Mouse (Mus musculus) Patski (cell line): ENCODE measurements around the gene Prdx6. TPM values are rescaled to one million over a fixed set of nuclear protein-coding genes. Genes with fewer than 3 reads are reported as not detected.

Experiments used
- ATAC-seq: fragments of 100-300 bp; one replicate; pipeline ENCODE4 v1.8.0; 2021
- CTCF ChIA-PET: fragments of 350-600 bp; sonication (Branson Sonifier 250); formaldehyde crosslinking; loops from one replicate; lab custom pipeline; 2022; ENCODE audit warnings: inconsistent platforms; lab: Charles Lee
- POLR2A ChIA-PET: fragments of 350-600 bp; sonication (Branson Sonifier 250); formaldehyde crosslinking; loops from one replicate; lab custom pipeline; 2022; ENCODE audit warnings: antibody characterized with exemption, inconsistent platforms; lab: Charles Lee
- DNase-seq: peaks from one replicate; pipeline ENCODE4 v3.0.0-alpha.2; 2011; ENCODE audit warnings: low read depth, low spot score
- H3K27me3 ChIP-seq: fragments of 371-371 bp; one replicate; pipeline ENCODE4 v1.5.1; 2021
- CTCF ChIP-seq: fragments of 100-300 bp; IDR thresholded peaks from one replicate; pipeline ENCODE4 v1.5.1; 2021
- in situ Hi-C: fragments of 300-500 bp; cut with MboI; formaldehyde crosslinking; loops from 3 replicates; pipeline ENCODE4 v1.11.1; 2018; ENCODE audit warnings: low pct_unique_long_range_greater_than_20kb, mixed read lengths
- polyA plus RNA-seq: library from polyadenylated mRNA; unstranded; gene quantifications from one replicate; pipeline ENCODE4 v1.2.3, GENCODE M21; 2021

The Prdx6 gene
- polyA plus RNA-seq, 1 experiment from 2014 or later = 295 TPM

DNA sequence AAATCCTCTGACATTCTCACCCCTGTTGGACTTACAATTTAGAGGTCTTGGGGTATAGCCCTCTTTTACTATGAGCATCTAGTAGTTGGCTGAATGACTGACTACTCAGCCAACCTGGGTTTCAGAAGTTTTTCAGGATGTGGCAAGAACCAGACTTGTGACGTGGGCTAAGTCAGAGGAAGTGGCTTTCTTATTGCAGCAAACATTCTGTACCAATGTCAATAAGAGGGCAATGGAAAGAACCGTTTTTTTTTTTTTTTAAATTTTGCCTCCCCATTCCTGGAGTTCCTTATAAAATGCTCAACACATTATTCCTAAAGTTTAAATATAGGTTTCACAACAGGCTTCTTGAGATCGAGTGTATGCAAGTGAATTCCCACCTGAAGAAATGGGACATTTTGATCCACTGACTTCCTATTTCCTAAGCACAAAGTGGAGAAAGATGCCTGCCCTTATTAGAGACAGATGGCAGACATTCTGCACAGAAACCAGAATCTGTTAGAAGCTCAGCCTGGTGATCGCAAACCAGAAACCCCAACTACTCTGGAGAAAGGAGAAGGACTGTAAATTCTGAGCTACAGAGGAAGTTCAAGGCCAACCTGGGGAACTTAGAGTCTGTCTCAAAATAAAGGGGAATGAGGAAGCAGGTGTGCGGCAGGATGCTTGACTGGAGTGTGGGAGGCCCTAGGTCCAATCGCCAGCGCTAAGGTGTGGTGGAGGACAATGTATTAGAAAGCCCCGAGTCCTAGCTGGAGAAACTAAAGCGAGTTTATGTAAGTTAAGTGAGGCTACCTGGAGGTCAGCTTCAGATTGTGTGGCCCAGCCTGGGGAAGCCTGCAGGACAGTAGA lies 622 bp upstream of the Prdx6 start:
- CTCF ChIA-PET = interaction anchor here (1.4 kb wide), 1 partner anchor 44 kb away, joined by 3 read pairs; no protein-coding TSS in a partner anchor
- peak; percentile 11 for ATAC-seq
- TF ChIP-seq CTCF = no peak
- no peaks in the 10 kb centered on the region for H3K27me3 ChIP-seq
- POLR2A ChIA-PET = interaction anchor here (0.8 kb wide), 1 partner anchor 32 kb away, joined by 3 read pairs; no protein-coding TSS in a partner anchor
- in situ Hi-C loops = loop anchor here (5.0 kb wide), 1 partner anchor 36 kb away; no protein-coding TSS in a partner anchor
- DNase-seq = no peak

- no peak for TF ChIP-seq CTCF
- POLR2A ChIA-PET = interaction anchor here (0.6 kb wide), 2 partner anchors 134 to 856 kb away, joined by 3 read pairs; no protein-coding TSS in a partner anchor
- DNase-seq = no peak
- CTCF ChIA-PET = no interaction called here
- H3K27me3 ChIP-seq = no peaks in the 10 kb centered on the region
- in situ Hi-C loops = loop anchor here (5.0 kb wide), 1 partner anchor 37 kb away; no protein-coding TSS in a partner anchor
- ATAC-seq = peak; percentile 36
Observed at GRCm38 (mm10) chr1:161250031-161250603, 902 bp downstream of the Prdx6 start.

DNA sequence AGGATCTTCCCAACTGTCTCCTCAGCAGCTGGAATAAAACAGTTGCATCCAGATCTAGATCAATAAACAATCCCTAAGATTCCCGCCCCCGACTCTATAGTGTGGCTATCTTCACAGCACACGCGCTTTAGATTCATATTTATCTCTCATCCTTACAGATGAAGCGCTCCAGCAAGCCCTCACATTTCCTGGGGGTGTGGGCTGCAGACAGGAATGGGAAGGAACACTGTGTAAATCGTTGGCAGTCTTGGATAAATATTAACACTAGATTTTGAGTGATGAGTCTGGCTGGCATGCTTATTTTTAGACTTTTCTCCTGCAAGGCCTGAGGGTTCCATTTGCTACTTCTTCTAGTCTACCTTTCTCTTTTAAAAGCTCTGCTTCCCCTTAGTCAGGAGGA lies 1.6 kb downstream of the Prdx6 start:
- ChIA-PET POLR2A (no interaction called here), CTCF (no interaction called here)
- DNase-seq = no peak
- in situ Hi-C loops = no loop called here
- no peaks in the 10 kb centered on the region for H3K27me3 ChIP-seq
- TF ChIP-seq CTCF = no peak
- no peak for ATAC-seq

- DNase-seq (no peak), ATAC-seq (no peak)
- no peak for TF ChIP-seq CTCF
- CTCF ChIA-PET = no interaction called here
- in situ Hi-C loops = no loop called here
- no peaks in the 10 kb centered on the region for H3K27me3 ChIP-seq
- POLR2A ChIA-PET = no interaction called here
Observed at GRCm38 (mm10) chr1:161248685-161249084, 2.3 kb downstream of the Prdx6 start.

DNA sequence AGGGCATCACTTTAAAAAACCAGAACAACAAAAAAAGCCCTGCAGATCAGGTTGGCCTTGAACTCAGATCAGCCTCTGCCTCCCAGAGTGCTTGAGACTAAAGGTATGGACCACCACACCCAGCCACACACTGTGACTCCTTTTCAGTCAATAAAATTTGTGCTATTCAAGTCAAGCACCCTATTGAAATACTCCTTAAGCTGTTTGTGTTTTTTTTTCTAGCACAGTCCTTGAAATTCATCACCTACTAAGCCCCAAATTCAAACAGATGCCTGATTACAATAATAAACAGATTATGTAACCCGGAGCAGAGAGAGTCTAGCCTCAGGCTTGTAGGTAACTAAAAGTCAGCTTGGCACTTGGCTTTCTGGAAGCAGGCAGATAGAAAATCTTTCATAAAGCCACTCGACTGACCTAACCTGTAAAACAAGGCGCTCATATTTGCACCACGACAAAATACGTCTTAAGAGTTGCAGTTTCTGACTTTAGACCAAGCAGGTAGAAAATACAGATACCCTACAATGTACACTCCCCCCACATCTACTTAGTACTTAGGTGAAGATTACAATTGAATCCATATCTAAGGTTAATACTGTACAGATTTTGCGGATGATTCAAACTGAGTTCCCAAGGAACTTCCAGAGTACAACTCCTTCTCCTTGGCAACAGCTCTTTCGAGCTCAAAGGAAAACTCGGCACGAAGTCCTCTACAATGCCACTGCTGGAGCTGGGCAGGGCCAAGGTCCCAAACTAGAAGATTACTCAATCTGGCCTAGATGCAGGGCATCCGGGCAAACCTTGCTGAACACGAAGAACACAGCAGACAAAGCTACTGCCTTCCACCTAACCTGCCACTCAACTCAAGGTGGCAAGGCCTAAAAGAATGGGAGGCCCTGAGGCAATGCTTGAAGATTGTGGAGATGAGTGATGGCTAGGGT lies 3.1 kb downstream of the Prdx6 start:
- ChIA-PET CTCF (no interaction called here), POLR2A (no interaction called here)
- in situ Hi-C loops = no loop called here
- DNase-seq = no peak
- no peak for ATAC-seq
- TF ChIP-seq CTCF = no peak
- no peaks in the 10 kb centered on the region for H3K27me3 ChIP-seq

- no peak for TF ChIP-seq CTCF
- DNase-seq = no peak
- POLR2A ChIA-PET = no interaction called here
- CTCF ChIA-PET = no interaction called here
- no peaks in the 10 kb centered on the region for H3K27me3 ChIP-seq
- ATAC-seq = no peak
- in situ Hi-C loops = no loop called here
Observed at GRCm38 (mm10) chr1:161247176-161247575, 3.8 kb downstream of the Prdx6 start.

GRCm38 (mm10) chr1:161237750-161238149 lies 13.3 kb downstream of the Prdx6 start:
- CTCF ChIA-PET = no interaction called here
- POLR2A ChIA-PET = no interaction called here
- no peak for ATAC-seq
- in situ Hi-C loops = no loop called here
- no peak for TF ChIP-seq CTCF
- H3K27me3 ChIP-seq = no peaks in the 10 kb centered on the region
- DNase-seq = no peak

DNA sequence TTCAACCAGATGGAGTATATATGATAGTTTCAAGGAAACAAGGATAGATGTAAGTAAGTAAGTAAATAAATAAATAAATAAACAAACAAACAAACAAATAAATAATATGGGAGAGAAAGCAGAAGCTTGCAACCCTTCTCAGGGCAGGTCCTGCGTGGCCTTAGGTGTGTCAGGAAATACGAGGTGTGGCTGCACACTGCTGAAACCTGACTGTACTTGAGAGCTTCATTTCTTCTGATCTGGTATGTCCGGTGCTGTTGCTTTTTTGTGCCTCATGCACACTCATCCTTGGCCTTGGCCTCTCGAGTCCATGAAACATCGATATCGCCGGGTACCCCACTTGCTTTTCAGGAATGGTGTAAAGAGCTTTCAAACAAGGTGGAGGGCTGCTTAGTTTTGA lies 13.7 kb downstream of the Prdx6 start:
- H3K27me3 ChIP-seq = no peaks in the 10 kb centered on the region
- POLR2A ChIA-PET = no interaction called here
- in situ Hi-C loops = no loop called here
- no peak for ATAC-seq
- no peak for TF ChIP-seq CTCF
- DNase-seq = no peak
- CTCF ChIA-PET = no interaction called here

DNA sequence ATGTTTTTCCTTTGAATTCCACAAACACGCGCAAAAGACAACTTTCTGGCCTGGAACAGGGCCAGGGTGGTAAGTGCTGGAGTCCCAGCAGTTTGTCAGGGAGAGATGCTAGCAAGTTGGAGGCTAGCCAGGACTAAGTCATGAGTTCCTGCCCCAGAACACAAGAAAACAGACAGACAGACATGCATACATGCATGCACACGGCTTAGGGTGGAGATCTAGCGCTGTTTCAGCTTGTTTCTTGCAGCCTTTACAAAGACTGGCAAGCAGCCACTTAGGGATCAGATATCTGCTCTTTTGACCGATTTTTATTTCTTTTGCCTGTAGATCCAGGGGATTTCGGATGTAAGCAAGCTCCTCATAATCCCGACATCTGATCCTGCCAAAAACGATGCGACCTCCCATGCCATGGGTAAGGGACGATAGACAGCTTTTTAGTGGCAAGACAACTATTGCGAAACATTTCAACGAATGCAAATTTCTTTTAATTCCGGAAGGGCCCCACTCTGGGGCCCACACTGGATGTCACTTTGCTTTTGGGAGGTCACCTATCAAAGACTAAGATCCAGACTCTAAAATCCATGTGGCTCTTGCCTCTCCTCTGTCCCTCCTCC lies 17.7 kb downstream of the Prdx6 start:
- ATAC-seq = no peak
- DNase-seq = no peak
- H3K27me3 ChIP-seq = no peaks in the 10 kb centered on the region
- TF ChIP-seq CTCF = no peak
- CTCF ChIA-PET = interaction anchor here (1.2 kb wide), 1 partner anchor 31 kb away, joined by 3 read pairs; no protein-coding TSS in a partner anchor
- in situ Hi-C loops = no loop called here
- POLR2A ChIA-PET = no interaction called here

DNA sequence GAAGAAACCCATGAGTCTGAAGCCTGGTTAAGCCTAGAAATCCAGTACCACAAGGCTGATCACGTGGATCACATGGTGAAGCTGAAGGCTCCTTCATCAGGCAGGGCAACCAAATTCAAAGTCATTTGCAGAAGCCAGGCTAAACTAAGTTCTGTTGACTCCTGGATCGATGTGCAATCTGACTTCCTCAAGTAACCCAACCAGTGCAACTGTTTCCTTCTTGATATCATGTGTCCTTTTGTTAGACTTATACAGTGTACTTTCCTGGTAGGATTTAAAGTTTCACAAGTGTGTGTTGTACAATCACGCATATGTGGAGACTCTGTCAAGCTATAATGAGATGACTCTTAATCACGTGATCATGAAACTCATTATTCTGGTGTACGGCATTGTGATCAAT lies 18.8 kb downstream of the Prdx6 start:
- no peak for ATAC-seq
- H3K27me3 ChIP-seq = no peaks in the 10 kb centered on the region
- TF ChIP-seq CTCF = no peak
- CTCF ChIA-PET = interaction anchor here (1.2 kb wide), 1 partner anchor 32 kb away, joined by 3 read pairs; no protein-coding TSS in a partner anchor
- in situ Hi-C loops = no loop called here
- DNase-seq = no peak
- POLR2A ChIA-PET = no interaction called here
